Mouse (Mus musculus) natural killer cell, adult 2 months (primary cell): ENCODE results near the gene Dync2h1.
"Not testable (repeated sequence)": the region's sequence is repeated elsewhere in the genome, so short reads cannot be mapped to it uniquely, and the experiment has no call there.

Source experiments
- DNase-seq, 2 experiments: peaks; one replicate each; pipeline ENCODE4 v3.0.0; 2022; ENCODE audit warnings: low spot score in 2 of 2

The Dync2h1 gene

DNA sequence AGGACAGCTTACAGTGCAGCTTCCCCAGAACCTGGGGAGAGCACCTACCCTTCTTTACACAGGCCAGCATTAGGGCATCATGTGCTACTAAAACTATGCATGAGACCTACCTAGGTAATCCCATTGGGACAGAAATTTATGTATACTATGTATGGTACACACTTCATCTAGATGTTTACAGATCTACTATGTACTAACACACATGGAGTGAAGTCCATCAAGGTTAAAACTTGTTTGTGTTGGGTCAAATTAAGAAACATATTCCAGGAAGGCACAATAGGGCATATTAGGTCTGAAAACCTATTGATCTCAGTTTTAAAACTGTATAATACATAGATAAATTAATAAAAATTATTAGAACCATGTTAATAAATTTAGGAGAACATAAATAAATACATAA is 168.6 kb downstream of the Dync2h1 start:
- DNase-seq = no peak

GRCm38 (mm10) chr9:7014733-7015132 is 169.5 kb downstream of the Dync2h1 start:
- no peak for DNase-seq

GRCm38 (mm10) chr9:7009785-7010184 is 174.5 kb downstream of the Dync2h1 start:
- DNase-seq = no peak

- DNase-seq = no peak
These were observed 189.4 kb downstream of the Dync2h1 start for GRCm38 (mm10) chr9:6994865-6995264.

- DNase-seq = no peak
These were observed 190.0 kb downstream of the Dync2h1 start for GRCm38 (mm10) chr9:6994275-6994674.

DNA sequence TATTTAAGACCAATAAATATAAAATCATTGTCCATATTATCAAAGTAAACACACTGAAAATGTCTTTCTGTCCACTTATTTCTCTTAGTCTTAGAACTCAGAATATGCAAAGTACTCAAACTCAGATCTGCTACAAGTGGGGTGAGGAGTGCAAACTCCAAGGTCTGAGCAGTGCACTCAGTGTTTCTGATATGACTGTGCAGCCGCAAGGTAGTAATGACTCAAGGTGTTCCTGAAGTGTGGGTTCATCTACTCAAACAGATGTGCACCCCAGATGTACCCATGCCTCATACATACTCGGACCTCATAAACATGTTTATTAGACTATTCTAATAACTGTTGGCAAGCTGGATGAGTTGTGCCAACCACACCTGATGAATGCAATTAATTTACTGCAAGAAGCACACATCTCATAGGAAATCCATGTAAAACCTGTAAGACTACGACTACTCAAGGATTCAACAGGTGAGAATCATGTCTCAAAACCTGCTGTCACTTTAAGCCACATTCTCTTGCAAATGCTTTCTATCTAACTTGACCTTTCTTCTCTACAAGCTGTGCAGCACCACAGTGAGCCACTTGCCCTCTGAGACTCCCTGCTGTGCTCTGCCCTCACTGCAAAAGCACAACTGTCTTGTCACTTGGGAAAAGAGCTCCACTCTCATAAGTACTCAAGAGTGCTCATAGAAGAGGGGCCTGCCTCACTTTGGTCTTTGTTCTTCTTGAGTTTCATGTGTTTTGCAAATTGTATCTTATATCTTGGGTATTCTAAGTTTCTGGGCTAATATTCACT is 195.2 kb downstream of the Dync2h1 start:
- no peak for DNase-seq

DNA sequence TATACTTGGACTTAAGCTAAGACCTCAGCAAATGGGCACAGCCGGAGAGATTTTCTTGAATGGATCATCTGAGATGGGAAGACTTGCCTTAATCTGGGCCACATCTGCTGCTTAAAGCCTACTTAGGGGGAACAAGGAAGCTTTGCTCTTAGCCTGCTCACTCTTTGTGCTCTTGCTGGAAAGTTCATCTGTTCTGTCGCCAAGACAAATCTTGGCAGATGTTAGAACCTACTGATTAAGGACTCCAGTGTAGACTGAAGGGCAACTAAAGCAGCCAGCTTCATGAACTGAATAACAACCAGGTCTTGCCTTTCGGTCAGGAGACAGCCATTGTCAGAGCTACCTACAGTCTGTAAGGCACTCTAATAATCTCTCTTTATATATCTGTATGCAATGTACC is 198.1 kb downstream of the Dync2h1 start:
- DNase-seq = no peak

- DNase-seq = no peak
These were observed 215.1 kb downstream of the Dync2h1 start for GRCm38 (mm10) chr9:6969171-6969570.

GRCm38 (mm10) chr9:6965006-6965405 is 219.2 kb downstream of the Dync2h1 start:
- no peak for DNase-seq

GRCm38 (mm10) chr9:6958311-6958710 is 225.9 kb downstream of the Dync2h1 start:
- no peak for DNase-seq

DNA sequence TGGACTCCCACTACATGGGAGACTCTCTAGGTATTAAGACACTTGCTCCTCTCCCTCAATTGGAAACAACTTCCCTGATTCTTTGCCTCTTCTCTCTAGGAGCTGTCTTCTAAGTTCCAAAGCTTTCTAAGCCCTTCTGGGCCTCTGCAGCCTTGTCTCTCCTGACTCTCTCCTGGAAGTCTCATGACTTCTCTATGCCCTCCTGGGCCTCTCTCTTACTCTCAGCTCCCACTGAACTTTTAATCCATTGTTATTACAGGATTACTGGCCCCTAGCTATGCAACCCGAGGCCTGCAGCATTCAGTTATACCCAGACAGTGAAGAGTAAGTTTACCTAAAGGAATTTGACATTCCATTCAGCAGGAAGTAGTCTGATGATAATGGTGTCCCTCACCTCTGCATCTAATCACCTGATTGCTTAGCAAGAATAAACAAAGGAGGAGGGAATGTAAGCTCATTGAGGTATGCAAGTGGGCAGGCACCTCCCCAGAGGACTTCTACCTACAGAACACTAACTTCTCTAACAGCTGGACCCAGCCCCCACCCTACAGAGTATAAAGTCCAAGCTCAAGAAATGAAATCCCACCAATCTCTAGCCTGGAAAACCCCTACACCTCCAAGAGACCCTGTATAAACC is 256.7 kb downstream of the Dync2h1 start:
- no peak for DNase-seq

DNA sequence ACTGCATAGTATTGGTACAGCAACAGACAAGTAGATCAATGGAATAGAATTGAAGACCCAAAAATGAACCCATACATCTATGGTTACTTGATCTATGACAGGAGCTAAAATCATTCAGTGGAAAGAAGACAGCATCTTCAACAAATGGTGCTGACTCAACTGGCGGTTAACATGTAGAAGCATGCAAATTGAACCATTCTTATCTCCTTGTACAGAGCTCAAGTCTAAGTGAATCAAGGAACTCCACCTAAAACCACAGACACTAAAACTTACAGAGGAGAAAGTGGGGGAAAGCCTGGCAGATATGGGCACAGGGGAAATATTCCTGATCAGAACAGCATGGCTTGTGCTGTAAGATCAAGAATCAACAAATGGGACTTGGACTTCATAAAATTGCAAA is 270.8 kb downstream of the Dync2h1 start:
- no peak for DNase-seq

DNA sequence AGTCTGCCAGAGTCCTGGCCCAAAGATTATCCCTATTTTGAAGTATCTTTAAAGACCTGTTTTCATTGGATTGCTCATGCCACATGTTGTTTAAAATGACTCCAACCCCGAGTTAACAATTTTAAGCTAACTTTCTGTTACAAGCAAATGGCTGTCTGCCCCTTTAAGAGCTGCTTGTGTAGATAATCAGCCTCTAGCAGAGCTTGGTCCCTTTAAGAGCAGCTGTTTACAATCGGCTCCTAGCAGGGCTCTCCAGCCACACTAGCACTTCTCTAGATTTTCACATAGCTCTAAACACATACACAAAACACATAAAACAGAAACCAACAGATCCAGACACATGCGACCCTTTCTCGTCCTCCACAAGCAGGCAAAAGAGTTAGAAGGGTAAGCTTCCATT is 273.7 kb downstream of the Dync2h1 start:
- DNase-seq = not testable (repeated sequence)

- DNase-seq = no peak
These were observed 282.6 kb downstream of the Dync2h1 start for GRCm38 (mm10) chr9:6901620-6902019.

DNA sequence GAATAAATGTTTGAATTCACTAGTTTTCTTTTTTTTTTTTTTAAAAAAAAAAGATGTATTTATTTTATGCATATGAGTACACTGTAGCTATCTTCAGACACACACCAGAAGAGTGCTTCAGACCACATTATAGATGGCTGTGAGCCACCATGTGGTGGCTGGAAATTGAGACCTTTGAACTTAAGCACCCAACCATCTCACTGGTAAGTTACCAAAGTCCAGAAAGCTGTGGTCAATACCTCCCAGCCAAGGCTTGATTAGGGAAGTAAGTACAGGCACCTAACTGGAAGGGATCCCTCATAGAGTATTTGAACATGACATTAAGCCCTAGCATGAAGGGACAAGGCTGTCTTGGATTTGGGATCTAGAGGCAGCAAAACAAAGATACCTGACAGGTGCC is 292.9 kb downstream of the Dync2h1 start:
- no peak for DNase-seq

DNA sequence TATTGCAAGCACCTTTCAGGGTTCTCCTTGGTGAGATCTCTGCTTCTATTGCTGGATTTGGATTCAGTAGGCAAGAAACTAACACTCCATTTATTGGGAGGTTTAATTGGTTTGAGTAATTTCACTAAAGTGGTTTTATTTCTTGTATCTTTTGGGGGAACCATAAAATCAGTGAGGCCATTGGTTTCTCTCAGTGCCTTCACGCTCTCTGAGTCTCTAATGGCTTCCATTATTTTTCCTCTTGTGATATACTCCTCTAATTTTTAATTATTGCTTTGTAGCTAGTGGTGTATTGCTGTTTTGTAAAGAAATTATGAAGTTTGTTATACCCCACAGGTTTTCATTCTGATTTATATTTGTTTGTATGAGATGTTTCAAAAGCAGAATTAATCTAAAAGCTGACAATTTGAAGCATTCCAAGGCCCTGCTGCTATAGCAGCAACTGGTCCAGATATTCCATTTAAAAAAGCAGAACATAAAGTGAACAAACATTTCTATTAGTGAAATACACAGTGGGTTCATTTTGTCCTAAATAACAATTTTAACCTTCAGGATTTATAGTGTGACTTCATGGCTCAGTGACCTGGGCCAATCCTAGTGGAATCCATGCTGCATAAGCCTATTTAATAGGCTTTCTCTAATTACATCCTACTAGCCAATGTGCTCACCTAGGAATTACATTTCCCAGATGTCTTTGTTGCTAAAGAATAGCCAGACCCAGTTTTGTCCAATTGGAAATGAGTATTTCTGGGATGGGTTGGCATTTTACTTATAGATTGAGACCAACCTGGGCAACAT is 302.9 kb downstream of the Dync2h1 start:
- no peak for DNase-seq
